Mouse (Mus musculus) lung, adult 2 months (tissue): Measurements from ENCODE around the gene 1700008P02Rik.

Experiments
- CTCF ChIP-seq: fragments of 200-500 bp; IDR thresholded peaks from 2 replicates; pipeline ENCODE4 v1.5.1; 2011; ENCODE audit warnings: mild to moderate bottlenecking, low read length, control low read depth; ENCODE audit not compliant: insufficient read depth
- POLR2A ChIP-seq: fragments of 200-500 bp; IDR thresholded peaks from 2 replicates; pipeline ENCODE4 v1.6.1; 2011; ENCODE audit warnings: low read depth, mild to moderate bottlenecking, control low read depth, low read length, borderline replicate concordance; ENCODE audit errors: extremely low read depth

DNA sequence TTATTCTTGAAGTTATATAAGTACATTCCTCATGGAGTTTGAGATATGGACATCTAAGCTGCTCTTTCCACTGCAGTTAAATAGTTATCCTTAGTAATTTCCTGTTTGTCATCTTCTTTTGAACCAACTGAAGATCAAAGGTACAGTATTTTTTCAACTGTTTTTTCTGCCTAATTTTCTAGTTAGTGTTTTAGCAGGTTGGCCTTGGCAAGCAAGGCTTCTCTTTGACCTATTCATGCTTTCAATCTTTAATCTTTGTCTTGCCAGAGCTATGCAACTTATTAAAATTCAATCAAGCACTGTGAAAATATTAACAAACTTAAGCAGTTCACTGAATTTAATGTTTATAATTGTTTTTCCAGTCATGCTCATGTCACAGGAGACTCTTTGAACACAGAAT, 14.0 kb upstream of the 1700008P02Rik start:
- TF ChIP-seq POLR2A: no peak
- TF ChIP-seq CTCF: no peak
